Mouse (Mus musculus): Measurements from ENCODE around the gene Pkp4.

Gene Pkp4

DNA sequence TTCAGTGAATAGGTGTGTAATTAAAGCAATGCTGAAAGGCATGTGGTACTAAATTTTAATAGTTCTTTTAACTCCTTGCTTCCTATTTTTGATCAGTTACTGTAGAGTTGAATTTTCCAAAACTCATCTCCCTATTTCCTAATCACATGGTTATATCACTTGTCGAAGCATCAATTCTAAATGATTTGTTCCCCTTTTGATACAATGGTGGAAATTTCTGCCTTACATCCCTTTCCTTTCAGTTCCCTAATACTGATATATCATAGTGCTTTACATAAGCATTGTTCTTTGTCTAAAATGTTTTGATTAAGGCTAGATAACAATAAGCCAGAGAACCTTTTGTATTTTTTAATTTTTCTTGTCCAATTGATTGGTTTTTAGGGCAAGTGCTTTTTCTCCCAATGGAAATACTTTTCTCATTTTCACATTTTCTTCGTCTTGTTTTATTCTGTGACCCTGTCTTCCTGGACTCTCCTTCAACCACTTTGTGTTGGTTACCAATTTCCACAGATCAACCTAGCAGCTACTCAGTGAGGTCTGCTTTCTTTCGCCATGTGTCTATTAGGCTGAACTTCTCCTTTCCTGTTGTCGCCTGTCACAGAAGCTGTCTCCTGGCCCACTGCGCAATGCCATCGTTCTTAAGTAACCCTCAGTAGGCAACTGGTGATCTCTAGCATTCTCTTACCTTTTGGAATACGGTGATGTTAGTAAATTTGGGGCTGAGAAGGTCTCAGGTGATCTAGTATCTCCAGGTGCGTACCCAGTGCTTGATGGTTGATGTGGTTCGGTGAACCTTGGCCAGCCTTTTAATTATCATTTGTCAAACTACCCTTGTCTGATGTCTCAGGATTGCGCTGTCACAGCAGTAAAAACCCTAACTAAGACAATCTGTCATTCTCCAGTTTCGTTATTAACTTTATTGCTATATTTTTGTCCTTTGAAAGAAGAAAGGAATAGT is 23.7 kb downstream of the Pkp4 start:
- no peak for DNase-seq (ENCODE audit: low spot score)

DNA sequence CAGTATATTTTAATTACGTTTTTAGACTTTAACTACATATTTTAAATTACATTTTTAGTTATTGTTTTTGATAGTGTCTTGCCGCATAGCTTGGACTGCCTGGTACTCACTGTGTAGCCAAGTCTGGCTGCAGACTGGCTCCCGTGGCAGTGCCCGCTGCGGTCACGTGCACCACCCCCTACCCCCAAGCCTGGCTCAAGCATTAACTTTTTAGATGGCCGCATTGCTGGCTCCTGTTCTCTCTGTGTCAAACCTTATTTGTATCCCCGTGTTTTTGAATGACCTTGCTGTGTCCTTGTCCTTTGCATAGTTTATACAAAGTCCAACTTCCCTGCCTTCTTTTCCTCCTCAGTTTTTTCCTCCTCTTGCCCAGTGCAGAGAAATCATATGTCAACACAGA is 25.5 kb downstream of the Pkp4 start:
- DNase-seq (ENCODE audit: low spot score), result no peak

GRCm38 (mm10) chr2:59186966-59187365 is 26.3 kb downstream of the Pkp4 start:
- DNase-seq (ENCODE audit: low spot score), result no peak

DNA sequence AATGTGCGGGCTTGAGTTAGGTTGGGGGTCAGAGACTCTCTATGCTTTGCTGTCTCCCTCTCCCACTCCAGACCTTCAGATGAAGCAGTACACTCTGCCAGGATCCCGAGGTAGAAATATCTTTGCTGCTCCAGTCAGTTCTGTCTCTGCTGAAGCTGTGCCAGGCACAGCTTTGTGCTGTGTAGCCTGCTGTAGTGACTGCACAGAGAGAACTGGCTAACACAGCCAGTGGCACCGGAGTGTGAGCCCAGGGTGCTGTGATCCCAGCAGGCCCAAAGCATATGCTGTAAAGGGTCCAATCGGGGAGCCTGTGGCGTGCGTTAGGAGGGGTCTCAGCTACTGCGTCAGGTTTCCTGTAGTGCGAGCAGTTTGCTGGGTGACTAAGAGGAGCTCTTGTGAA is 27.7 kb downstream of the Pkp4 start:
- no peak for DNase-seq (ENCODE audit: low spot score)

DNA sequence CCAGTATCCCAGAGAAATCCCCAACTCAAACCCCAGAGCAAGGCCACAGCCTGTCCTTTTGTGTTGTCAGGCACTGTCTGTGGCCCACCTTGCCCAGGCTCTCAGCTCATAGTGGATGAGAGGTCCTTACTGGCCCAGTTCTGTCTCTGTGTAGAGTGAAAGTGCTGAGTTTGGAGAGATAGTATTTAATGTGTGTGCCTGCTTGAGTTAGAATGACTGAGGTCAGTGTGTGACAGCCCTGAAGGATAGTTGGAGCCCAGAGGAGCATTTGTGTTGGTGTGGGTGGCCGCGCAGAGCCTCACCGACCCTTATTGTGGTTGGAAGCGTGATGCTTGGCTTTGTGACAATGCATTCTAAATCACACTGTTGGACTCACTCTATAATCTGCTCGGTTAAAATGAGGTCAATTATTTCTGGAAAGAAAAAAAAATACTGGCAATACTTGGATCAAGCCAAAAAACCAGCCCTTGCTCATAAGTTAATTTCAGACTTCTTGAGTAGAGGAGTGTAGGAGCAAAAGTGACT is 29.1 kb downstream of the Pkp4 start:
- DNase-seq (ENCODE audit: low spot score), result no peak

- DNase-seq (ENCODE audit: low spot score), result no peak
Observed at GRCm38 (mm10) chr2:59190186-59190585, 29.5 kb downstream of the Pkp4 start.

- DNase-seq (ENCODE audit: low spot score), result no peak
Observed at GRCm38 (mm10) chr2:59191466-59191865, 30.8 kb downstream of the Pkp4 start.

- DNase-seq (ENCODE audit: low spot score), result no peak
Observed at GRCm38 (mm10) chr2:59193117-59193516, 32.5 kb downstream of the Pkp4 start.

DNA sequence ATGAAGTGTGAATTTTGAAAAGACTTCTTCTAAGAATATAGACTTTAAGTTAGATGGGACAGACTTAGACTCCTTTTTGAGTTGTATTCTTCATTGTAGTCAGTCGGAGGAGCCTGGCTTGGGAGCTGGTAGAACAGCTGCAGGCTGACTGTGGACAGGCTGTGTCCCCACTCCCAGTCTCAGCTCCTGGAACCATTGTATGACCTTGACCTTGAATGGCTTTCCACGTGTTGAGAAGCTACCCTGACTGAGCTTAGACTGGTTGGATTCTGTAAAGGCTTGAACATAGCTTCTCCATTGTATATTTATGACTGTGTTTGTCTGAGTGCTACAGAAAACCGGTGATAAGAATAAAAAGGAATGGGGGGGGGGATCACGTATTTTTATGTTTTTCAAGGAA is 36.5 kb downstream of the Pkp4 start:
- no peak for DNase-seq (ENCODE audit: low spot score)

DNA sequence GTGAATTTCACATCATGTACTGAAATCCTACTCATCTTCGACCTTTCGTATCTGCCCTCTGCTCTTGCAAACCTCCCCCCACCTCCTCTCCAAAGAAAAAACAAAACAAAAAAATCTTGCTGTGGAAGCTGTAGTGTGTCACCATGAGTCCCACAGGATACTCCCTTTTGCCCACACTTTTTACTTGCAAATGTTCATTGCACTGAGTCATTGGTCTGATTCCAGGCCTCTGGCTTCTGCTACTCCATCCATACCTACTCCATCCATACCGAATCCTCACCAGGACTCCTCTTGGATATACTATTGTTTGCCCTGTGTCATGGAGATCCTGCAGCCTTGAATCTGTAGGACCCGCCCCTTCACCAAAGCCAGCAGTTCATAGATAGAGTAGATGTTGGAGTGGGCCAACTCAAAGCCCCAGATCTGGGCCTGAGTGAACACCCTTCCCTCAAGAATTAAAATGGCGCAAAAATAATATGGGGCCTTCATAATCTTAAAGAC is 38.9 kb downstream of the Pkp4 start:
- no peak for DNase-seq (ENCODE audit: low spot score)

GRCm38 (mm10) chr2:59200511-59200910 is 39.9 kb downstream of the Pkp4 start:
- no peak for DNase-seq (ENCODE audit: low spot score)

DNA sequence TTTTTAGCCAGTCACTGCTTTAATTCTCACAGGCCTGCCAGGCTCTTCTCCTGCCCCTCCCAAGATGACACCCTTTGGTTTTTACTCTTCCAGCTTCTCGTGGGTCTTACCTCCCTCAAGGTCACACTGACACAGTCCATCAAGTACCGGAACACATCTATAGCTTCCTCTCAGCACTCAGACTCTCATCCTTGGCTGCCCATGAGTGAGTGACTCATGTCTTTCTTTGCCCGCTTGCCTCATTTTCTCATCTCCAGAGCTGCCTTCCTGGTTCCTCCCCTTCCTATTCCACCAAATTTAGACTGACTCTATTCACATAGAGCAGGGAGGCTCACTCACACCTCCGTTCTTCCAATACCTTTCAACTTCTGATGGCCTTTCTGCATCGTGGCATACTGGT is 42.3 kb downstream of the Pkp4 start:
- DNase-seq (ENCODE audit: low spot score), result no peak

- no peak for DNase-seq (ENCODE audit: low spot score)
Observed at GRCm38 (mm10) chr2:59203627-59204425, 43.2 kb downstream of the Pkp4 start.

GRCm38 (mm10) chr2:59205092-59205491 is 44.4 kb downstream of the Pkp4 start:
- no peak for DNase-seq (ENCODE audit: low spot score)

- DNase-seq (ENCODE audit: low spot score), result no peak
Observed at GRCm38 (mm10) chr2:59206190-59206589, 45.5 kb downstream of the Pkp4 start.

GRCm38 (mm10) chr2:59207240-59207639 is 46.6 kb downstream of the Pkp4 start:
- no peak for DNase-seq (ENCODE audit: low spot score)

DNA sequence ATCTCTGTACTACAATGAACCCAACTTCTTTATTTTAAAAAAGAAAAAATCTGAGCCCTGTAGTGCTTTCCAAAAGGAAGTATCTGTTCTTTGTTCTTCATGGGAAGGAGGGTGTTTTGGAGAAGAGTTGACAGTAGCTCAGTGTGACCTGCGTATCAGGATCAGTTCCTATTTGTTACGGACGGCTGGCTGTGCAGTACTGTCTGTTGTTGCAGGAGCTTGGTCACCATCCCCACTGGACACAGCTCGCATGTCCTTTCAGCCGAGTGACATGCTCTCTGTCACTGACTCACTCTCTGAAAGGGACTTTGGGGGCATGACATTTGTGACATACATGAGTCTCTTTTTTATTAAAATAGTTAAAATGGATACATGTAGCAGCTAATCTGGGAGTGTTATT is 47.1 kb downstream of the Pkp4 start:
- DNase-seq (ENCODE audit: low spot score), result no peak

- no peak for DNase-seq (ENCODE audit: low spot score)
Observed at GRCm38 (mm10) chr2:59208276-59208675, 47.6 kb downstream of the Pkp4 start.

- no peak for DNase-seq (ENCODE audit: low spot score)
Observed at GRCm38 (mm10) chr2:59211051-59211450, 50.4 kb downstream of the Pkp4 start.

DNA sequence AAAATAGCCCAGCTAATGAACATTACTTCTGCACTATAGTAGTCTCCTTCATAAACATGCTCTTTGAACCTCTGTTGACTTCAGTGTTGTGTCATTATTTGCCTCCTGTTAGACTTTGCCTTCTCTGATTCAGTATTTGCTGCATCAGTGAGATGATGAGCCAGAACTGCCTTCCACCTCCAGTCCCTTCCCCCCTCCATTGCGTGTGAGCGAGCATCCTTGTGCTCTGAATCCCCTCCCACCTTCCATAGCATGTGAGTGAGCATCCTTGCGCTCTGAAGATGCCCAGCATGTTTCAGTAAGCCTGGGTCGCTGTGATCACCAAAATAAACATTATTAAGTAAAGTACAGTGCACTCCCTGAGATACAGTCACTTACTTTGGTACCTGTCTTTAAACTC is 51.8 kb downstream of the Pkp4 start:
- no peak for DNase-seq (ENCODE audit: low spot score)

DNA sequence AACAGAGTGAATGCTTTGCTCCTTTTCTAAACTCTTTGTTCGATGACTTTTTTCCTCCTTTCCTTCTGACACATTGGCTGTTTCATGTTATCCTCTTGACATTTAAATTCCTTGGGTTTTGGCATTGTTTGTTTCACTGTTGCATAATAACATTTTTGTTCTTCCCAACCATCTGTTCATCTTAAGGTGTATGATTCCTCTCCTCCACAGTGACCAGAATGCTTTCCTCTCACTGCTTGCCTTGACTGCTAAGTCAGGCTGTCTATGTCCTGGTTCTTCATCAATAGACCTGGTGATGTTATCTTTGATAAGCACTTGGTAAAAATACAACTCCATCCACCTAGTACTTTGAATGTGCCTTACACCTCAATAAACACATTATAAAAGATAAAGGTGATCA is 52.2 kb downstream of the Pkp4 start:
- no peak for DNase-seq (ENCODE audit: low spot score)

DNA sequence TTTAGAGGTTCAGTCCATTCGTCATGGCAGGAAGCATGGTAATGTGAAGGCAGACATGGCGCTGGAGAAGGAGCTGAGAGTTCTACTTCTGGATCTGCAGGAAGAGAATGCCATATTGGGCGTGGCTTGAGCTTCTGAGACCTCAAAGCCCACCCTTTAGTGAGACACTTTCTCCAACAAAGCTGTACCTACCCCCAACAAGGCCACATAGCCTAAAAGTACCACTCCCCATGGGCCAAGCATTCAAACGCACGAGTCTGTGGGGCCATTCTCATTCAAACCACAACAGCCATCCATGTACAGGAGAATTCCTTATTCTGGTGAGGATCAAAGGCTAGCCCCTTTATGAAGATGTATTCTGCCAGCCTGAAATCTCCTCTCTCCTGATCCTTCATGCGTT is 57.3 kb downstream of the Pkp4 start:
- no peak for DNase-seq (ENCODE audit: low spot score)
